Mouse (Mus musculus) embryonic stem cell, embryonic (primary cell): ENCODE measurements around the gene Ube2g1.

Experiments
- CTCF ChIA-PET, 4 experiments: fragments of 300-600 bp in 2 of 4; fragments of 350-600 bp in 2 of 4; sonication (Branson Sonifier 250); formaldehyde crosslinking; loops; one replicate each; lab custom pipeline; 2022; ENCODE audit warnings: inconsistent platforms in 2 of 4; lab: Charles Lee
- POLR2A ChIA-PET, 4 experiments: fragments of 300-600 bp in 2 of 4; fragments of 350-600 bp in 2 of 4; sonication (Branson Sonifier 250); formaldehyde crosslinking; loops; one replicate each; lab custom pipeline; 2022; ENCODE audit warnings: antibody characterized with exemption in 4 of 4, inconsistent platforms in 1 of 4; lab: Charles Lee

The Ube2g1 gene

GRCm38 (mm10) chr11:72712721-72713120 is 105.6 kb downstream of the Ube2g1 start:
- ChIA-PET POLR2A (interaction anchor here in 1 of 4 experiments (1.1 to 1.3 kb wide), 3 partner anchors 10 to 22 kb away, joined by 3 to 5 read pairs (median 3); no protein-coding TSS in a partner anchor), CTCF (no interaction called here)

GRCm38 (mm10) chr11:72718161-72718560 is 111.1 kb downstream of the Ube2g1 start:
- POLR2A ChIA-PET = interaction anchor here in 1 of 4 experiments (0.6 to 1.5 kb wide), 6 partner anchors 9 to 710 kb away, joined by 3 to 6 read pairs (median 3); no protein-coding TSS in a partner anchor
- CTCF ChIA-PET = interaction anchor here in 2 of 4 experiments (0.7 to 1.3 kb wide), 3 partner anchors 10 to 142 kb away, joined by 3 to 5 read pairs (median 3); no protein-coding TSS in a partner anchor

GRCm38 (mm10) chr11:72723165-72723564 is 116.1 kb downstream of the Ube2g1 start:
- ChIA-PET CTCF (interaction anchor here in 2 of 4 experiments (0.6 to 1.1 kb wide), 3 partner anchors 19 to 152 kb away, joined by 3 read pairs; no protein-coding TSS in a partner anchor), POLR2A (interaction anchor here in 2 of 4 experiments (0.5 to 1.5 kb wide), 4 partner anchors 11 to 137 kb away, joined by 3 to 5 read pairs (median 4); no protein-coding TSS in a partner anchor)

GRCm38 (mm10) chr11:72723871-72724270 is 116.8 kb downstream of the Ube2g1 start:
- ChIA-PET CTCF (interaction anchor here in 2 of 4 experiments (0.7 to 1.1 kb wide), 2 partner anchors 148 to 153 kb away, joined by 3 read pairs; no protein-coding TSS in a partner anchor), POLR2A (no interaction called here)

- POLR2A ChIA-PET = interaction anchor here in 1 of 4 experiments (0.6 kb wide), 1 partner anchor 11 kb away, joined by 4 read pairs; no protein-coding TSS in a partner anchor
These were observed 118.9 kb downstream of the Ube2g1 start for GRCm38 (mm10) chr11:72726023-72726422.

GRCm38 (mm10) chr11:72733736-72734135 is 126.7 kb downstream of the Ube2g1 start:
- ChIA-PET POLR2A (interaction anchor here in 1 of 4 experiments (0.9 kb wide), 1 partner anchor 15 kb away, joined by 3 read pairs; no protein-coding TSS in a partner anchor), CTCF (interaction anchor here in 1 of 4 experiments (0.6 kb wide), 1 partner anchor 209 kb away, joined by 3 read pairs; no protein-coding TSS in a partner anchor)

More at GRCm38 (mm10) chr11:72726023-72726422, 118.9 kb downstream of the Ube2g1 start:
- CTCF ChIA-PET = interaction anchor here in 1 of 4 experiments (0.7 kb wide), 1 partner anchor 198 kb away, joined by 4 read pairs; no protein-coding TSS in a partner anchor

GRCm38 (mm10) chr11:72734840-72735518 is 127.9 kb downstream of the Ube2g1 start:
- ChIA-PET CTCF (interaction anchor here in 1 of 4 experiments (0.7 kb wide), 1 partner anchor 34 kb away, joined by 3 read pairs; no protein-coding TSS in a partner anchor), POLR2A (interaction anchor here in 2 of 4 experiments (0.8 to 1.6 kb wide), 5 partner anchors 9 to 149 kb away, joined by 3 read pairs; partner anchors contain the start of gene Ankfy1 (in 1 of the 2))

- ChIA-PET CTCF (interaction anchor here in 1 of 4 experiments (0.7 kb wide), 1 partner anchor 34 kb away, joined by 3 read pairs; no protein-coding TSS in a partner anchor), POLR2A (interaction anchor here in 2 of 4 experiments (0.8 to 1.6 kb wide), 5 partner anchors 9 to 150 kb away, joined by 3 read pairs; partner anchors contain the start of gene Ankfy1 (in 1 of the 2))
These were observed 128.4 kb downstream of the Ube2g1 start for GRCm38 (mm10) chr11:72735519-72735860.
